Mouse (Mus musculus) macrophage (primary cell): Measurements from ENCODE around the gene Hk3. TPM values are rescaled to one million over a fixed set of nuclear protein-coding genes. Genes with fewer than 3 reads are reported as not detected.

Experiments
- H3K27ac ChIP-seq: fragments of 350-480 bp; formaldehyde crosslinking; 2 replicates; pipeline ENCODE4 v1.9.0; 2021
- H3K36me3 ChIP-seq: fragments of 350-480 bp; formaldehyde crosslinking; 2 replicates; pipeline ENCODE4 v1.9.0; 2021; ENCODE audit errors: inconsistent target
- H3K4me3 ChIP-seq: fragments of 350-480 bp; formaldehyde crosslinking; 2 replicates; pipeline ENCODE4 v1.9.0; 2021; ENCODE audit errors: inconsistent target
- H3K79me2 ChIP-seq: fragments of 350-480 bp; formaldehyde crosslinking; 2 replicates; pipeline ENCODE4 v1.9.0; 2021; ENCODE audit errors: inconsistent target
- WGBS: methylation state at CpG from one replicate; pipeline ENCODE4 v1.1.7; 2026; ENCODE audit warnings: inconsistent platforms; ENCODE audit not compliant: missing documents; 5-methylcytosine and 5-hydroxymethylcytosine counted together
- polyA plus RNA-seq: library from polyadenylated mRNA; stranded (reverse); fragments of 250-400 nt; gene quantifications from 3 replicates; pipeline ENCODE4 v1.2.4, GENCODE M21; 2018; ENCODE audit warnings: inconsistent platforms

Hk3 gene
- polyA plus RNA-seq, 1 experiment from 2014 or later: 182 TPM

DNA sequence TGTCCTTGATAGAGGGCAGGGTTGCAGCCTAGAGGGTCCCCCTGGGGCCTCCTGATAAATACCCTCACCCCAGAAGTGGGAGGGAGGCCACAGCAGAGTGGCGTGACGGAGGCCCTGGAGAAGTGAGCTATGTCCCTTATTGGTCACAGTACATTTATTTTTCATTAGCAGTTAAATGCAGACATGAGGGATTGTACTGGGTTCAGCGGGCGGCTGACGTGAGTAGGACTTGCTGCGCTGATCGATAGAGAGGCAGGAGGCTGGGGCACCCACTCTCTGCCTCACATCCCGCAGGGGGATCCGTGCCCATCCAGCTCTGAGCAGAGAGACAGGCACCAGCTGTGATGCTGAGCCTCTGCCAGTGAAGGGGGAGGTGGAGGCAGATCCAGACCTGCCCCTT is 33.8 kb downstream of the Hk3 start:
- no peak overlapping the region for H3K4me3 ChIP-seq
- H3K36me3 ChIP-seq: no peaks in the 10 kb centered on the region
- no peak overlapping the region for H3K27ac ChIP-seq
- no peaks in the 10 kb centered on the region for H3K79me2 ChIP-seq
- WGBS: 97% methylated on average over 9 of the region's 9 CpGs

DNA sequence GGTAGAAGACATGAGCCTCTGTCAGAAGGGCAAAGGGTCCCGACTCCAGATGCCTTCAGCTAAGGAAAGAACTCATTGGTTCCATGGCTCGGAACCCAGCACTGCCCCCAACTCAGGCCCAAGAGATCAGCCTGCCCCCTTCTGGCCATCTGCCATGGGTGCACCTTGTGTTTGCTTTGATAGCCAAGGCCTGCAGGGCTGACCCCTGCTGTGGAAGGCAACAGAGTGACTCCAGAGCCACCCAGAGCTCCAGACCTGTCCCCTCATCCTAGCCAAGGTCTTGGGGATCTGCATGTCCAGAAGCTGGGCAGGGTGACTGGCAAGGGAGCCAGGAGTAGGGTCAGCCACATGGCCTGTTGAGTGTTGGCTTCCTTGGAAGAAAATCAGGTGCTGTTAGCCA is 37.6 kb downstream of the Hk3 start:
- 50% methylated on average over 2 of the region's 2 CpGs for WGBS
- no peaks in the 10 kb centered on the region for H3K36me3 ChIP-seq
- H3K79me2 ChIP-seq: no peaks in the 10 kb centered on the region
- H3K4me3 ChIP-seq: no peak overlapping the region
- no peak overlapping the region for H3K27ac ChIP-seq

DNA sequence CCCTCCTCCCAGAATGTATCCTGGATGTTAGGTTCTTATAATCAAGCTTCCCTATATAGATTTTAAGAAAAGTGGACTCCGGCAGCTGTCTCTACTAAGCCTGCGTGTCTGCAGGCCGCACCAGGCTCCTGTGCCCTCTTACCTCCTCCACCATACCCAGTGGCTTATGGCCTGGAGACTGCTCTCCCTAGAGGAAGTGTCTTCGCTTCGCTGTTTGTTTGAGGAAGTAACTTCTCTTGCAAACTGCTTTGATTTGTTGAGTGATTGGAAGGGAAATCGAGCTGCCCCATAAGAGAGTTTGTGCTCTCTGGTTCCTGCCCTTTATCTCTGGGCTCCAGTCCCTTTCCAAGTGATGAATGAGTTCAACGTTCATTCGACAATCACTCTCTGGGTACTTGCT is 38.2 kb downstream of the Hk3 start:
- 16% methylated on average over 8 of the region's 8 CpGs for WGBS
- Histone ChIP-seq H3K4me3 (no peak overlapping the region), H3K36me3 (no peaks in the 10 kb centered on the region), H3K27ac (no peak overlapping the region), H3K79me2 (no peaks in the 10 kb centered on the region)

DNA sequence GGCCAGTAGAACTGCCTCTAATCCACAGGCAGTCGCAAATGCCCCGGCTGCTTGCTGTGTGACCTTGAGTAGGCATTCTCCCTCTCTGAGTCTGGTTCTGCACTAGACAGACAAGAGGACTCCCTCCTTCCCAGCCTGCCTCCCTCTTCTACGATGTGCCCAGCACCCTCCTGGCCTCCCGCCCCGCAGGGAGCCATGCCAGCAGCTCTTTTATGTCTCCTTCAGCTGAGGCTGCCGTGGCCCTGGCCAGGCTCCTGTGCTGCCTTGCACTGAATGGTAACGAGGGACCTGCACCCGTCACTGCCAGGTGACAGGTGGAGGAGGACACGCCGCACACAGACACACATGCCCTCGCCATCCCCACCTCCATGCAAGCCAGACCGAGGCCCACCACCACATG is 40.2 kb downstream of the Hk3 start:
- no peaks in the 10 kb centered on the region for H3K79me2 ChIP-seq
- H3K27ac ChIP-seq: no peak overlapping the region
- no peak overlapping the region for H3K4me3 ChIP-seq
- no peaks in the 10 kb centered on the region for H3K36me3 ChIP-seq
- WGBS: 92% methylated on average over 12 of the region's 12 CpGs

DNA sequence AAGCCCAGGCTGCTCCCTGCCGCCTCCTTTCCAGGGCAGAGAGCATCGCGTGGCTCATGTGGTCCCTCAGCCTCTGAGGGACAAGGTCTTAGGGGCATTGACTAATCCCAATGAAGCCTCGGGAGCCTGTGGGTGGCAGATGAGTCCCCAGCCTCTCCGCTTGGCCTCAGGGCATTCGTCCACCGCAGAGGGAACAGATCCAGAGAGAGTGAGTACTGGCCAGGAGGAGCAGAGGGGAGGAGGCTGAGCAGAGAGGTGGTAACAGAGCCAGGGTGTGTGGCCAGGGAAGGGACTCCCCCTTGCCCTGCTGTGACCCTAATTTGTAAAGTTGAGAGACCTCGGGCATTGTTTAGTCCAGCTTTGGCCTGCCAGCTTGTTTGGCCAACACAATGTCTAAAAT is 42.4 kb downstream of the Hk3 start:
- Histone ChIP-seq H3K4me3 (no peak overlapping the region), H3K36me3 (no peaks in the 10 kb centered on the region), H3K79me2 (no peaks in the 10 kb centered on the region), H3K27ac (no peak overlapping the region)
- WGBS: 82% methylated on average over 8 of the region's 8 CpGs

DNA sequence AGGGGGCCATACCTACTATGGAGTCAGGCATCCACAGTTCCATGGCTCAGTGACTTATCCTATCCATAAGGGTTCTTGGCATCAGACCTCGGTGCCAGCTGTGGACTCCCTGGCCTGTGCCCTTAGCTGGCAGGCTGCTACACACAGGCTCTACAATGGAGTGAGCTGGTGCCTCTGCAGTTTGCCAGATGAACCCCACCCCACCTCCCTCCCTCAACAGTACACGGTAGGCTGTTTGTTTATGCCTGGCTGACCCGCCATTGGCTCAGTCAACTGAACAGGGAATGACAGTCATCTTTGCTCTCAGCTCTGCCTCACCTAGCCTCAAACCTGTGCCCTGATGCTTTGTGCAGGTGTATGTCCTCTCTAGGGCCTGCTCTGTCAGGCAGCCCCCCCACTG is 45.6 kb downstream of the Hk3 start:
- H3K4me3 ChIP-seq: no peak overlapping the region
- no peaks in the 10 kb centered on the region for H3K36me3 ChIP-seq
- 81% methylated on average over 3 of the region's 3 CpGs for WGBS
- no peak overlapping the region for H3K27ac ChIP-seq
- H3K79me2 ChIP-seq: no peaks in the 10 kb centered on the region

DNA sequence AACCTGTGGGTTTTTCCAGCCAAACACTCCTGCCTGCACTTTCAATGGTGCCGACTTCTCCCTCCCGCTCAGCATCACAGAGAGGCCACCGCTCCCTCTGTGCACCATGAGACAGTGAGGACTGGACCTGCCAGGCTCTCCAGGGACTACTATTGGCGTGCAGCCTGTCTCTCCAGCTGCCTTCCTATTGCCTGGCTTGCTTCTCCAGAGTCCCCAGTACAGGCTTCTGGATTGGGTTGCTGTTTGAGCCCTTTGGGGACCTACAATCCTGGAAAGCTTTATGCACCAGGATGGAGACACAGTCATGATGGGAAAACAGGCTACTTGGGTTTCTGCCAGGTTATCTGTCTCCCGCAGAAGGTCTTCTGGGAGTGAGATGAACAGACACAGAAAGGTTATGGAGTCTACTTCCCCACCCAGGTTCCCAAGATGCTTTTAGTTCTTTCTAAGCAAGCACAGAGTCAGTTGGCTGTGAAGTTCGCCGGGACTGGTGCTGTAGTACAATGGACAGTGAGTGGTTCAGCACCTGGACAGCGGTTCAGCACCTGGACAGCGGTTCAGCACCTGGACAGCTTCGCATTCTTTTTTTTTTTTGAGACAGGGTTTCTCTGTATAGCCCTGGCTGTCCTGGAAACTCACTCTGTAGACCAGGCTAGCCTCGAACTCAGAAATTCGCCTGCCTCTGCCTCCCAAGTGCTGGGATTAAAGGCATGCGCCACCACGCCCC is 50.5 kb downstream of the Hk3 start:
- Histone ChIP-seq H3K4me3 (no peak overlapping the region), H3K79me2 (no peaks in the 10 kb centered on the region), H3K27ac (no peak overlapping the region), H3K36me3 (no peaks in the 10 kb centered on the region)
- WGBS: 41% methylated on average over 14 of the region's 14 CpGs

DNA sequence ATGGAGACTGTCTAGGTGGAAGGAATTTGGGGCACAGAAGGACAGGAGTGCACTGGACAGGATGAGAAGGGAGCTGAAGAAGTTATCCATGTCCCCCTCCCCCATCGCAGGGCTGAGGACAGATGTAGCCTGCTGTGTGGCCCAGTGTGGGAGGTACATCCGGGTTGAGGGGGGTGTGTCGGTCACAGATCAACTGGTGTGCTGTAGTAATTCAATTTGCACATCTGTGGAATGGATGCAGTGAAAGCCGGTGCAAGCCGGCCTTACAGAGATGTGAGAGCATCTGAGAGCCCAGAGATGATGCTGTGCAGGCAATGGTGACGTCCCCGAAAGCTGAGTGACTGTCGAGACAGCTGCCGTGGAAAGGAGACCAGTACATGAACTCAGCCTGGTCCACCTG is 51.7 kb downstream of the Hk3 start:
- H3K27ac ChIP-seq: no peak overlapping the region
- no peaks in the 10 kb centered on the region for H3K79me2 ChIP-seq
- no peaks in the 10 kb centered on the region for H3K36me3 ChIP-seq
- no peak overlapping the region for H3K4me3 ChIP-seq
- WGBS: 55% methylated on average over 9 of the region's 9 CpGs

DNA sequence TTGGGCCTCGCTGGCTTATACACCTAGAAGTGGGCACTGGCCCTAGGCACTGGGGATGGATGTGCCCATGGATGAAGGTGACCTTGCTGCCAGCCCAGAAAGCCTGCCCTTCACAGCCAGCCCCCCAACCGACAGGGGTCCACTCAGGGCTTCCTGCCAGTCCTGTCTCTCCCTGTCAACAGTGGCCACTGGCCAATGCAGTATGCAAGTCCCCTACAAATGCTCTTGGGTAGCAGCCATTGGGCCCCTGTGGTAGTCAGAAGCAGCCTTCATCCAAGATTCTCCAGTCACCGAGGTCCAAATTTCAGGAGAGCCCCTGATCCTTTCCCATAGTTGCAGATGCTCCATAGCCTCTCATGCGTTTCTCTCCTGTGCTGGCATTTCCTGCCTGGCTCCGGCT is 52.5 kb downstream of the Hk3 start:
- Histone ChIP-seq H3K36me3 (no peaks in the 10 kb centered on the region), H3K4me3 (no peak overlapping the region), H3K79me2 (no peaks in the 10 kb centered on the region), H3K27ac (no peak overlapping the region)
- 76% methylated on average over 5 of the region's 5 CpGs for WGBS

GRCm38 (mm10) chr13:54967501-54967900 is 53.7 kb downstream of the Hk3 start:
- Histone ChIP-seq H3K4me3 (no peak overlapping the region), H3K36me3 (no peaks in the 10 kb centered on the region), H3K27ac (no peak overlapping the region), H3K79me2 (no peaks in the 10 kb centered on the region)
- 87% methylated on average over 11 of the region's 11 CpGs for WGBS

DNA sequence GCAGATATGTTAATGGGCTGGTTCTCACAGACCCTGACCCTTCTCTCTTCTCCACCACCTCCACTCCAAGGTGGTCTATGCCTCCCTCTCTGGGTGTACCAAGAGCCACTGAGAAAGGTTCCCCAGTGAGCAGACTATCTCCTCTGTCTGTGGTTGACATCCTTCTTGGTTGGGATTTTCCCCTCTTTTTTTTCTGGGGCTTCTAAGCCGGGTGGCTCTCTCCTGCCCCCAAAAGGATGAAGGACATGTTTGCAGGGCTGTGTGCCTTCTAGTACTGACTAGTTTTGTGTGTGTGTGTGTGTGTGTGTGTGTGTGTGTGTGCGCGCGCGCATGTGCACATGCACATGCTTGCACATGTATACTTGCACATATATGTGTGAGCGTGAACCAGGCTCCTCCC is 55.9 kb downstream of the Hk3 start:
- WGBS: 69% methylated on average over 2 of the region's 6 CpGs
- H3K27ac ChIP-seq: no peak overlapping the region
- H3K4me3 ChIP-seq: no peak overlapping the region
- H3K36me3 ChIP-seq: no peaks in the 10 kb centered on the region
- H3K79me2 ChIP-seq: no peaks in the 10 kb centered on the region

DNA sequence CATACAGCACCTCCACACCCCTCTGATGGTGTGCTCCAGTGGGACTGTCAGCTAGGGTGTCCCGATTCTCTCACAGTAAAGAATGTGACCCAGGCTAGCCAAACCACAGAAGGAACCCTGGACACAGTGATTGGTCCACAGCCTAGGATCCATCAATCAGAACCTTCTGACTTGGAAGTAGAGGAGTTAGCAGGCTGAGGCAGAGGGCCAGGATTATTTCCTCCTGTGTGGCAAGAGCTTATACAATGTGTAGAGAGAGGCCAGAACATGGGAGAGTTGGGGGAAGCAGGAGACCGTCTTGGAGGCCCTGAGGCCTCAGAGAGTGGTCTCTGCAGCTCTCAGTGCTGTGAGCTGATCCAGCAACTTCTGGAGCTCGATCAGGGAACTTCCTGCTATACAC is 60.7 kb downstream of the Hk3 start:
- Histone ChIP-seq H3K4me3 (no peak overlapping the region), H3K27ac (no peak overlapping the region), H3K79me2 (no peaks in the 10 kb centered on the region), H3K36me3 (no peaks in the 10 kb centered on the region)
- WGBS: 74% methylated on average over 3 of the region's 3 CpGs

- 85% methylated on average over 6 of the region's 6 CpGs for WGBS
- Histone ChIP-seq H3K4me3 (no peak overlapping the region), H3K79me2 (no peaks in the 10 kb centered on the region), H3K36me3 (no peaks in the 10 kb centered on the region), H3K27ac (no peak overlapping the region)
Measured at GRCm38 (mm10) chr13:54959842-54960241, 61.3 kb downstream of the Hk3 start.

DNA sequence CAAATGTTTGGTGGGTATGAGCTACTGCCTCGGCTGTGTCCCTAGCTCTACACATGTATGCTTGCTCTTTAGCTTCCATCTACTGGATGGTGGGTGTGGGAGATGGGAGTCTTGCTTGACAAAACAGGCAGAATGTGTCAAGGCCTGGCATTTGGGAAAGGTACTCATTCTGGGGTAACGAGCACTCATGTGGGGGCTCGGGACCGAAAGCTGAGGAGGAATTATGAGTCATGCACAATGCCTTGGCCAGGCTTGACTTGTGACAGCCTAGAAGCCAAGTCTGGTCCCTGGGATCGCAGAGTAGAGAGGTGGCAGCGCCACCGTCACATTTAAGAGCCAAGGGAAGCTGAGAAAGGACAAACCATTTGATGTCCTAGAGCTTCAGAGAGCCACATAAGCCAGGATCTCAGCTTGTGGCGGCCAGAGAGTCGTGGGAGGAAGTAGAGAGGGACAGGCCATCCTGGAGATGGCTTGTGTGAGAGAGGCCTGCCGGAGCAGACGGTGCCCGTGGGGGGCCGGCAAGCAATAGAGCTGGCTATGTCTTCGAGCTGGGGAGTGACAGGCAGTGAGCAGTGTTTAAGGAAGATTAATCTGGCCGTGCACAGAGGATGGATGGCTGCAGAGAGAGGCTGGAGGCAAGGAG is 62.0 kb downstream of the Hk3 start:
- Histone ChIP-seq H3K4me3 (no peak overlapping the region), H3K36me3 (no peaks in the 10 kb centered on the region), H3K27ac (no peak overlapping the region), H3K79me2 (no peaks in the 10 kb centered on the region)
- 80% methylated on average over 15 of the region's 15 CpGs for WGBS

DNA sequence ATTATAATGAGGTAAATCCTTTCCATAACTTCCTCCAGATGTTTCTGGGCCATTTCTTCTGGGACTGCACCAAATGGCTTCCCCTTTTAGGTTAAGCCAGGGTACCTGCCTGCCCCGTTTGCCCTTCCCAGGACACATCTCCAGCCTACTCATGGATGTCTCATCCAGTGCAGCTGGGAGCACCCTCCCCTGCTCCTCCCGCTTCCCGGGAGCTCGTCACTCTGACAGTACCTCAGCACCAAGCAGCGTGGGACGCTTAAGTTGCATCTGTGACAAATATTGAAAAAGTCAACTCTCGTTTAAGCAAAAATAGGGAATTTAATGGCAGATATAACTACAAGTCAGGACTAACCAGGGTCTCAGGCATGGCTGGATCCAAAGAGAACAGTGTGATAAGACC is 63.9 kb downstream of the Hk3 start:
- Histone ChIP-seq H3K79me2 (no peaks in the 10 kb centered on the region), H3K27ac (no peak overlapping the region), H3K36me3 (no peaks in the 10 kb centered on the region), H3K4me3 (no peak overlapping the region)
- 84% methylated on average over 7 of the region's 7 CpGs for WGBS
